Mouse (Mus musculus) MEL (cell line): ENCODE measurements at regions not wholly inside any gene's neighbourhood (a gene's known extent, or its start where the extent isn't known, plus 50 kb on each side); places are given as distances from the start of the nearest gene placed in this dataset.

Experiments
- DNase-seq: peaks from one replicate; pipeline ENCODE4 v3.0.0; 2011; ENCODE audit warnings: low read depth, low spot score
- H3K27ac ChIP-seq: 2 replicates; pipeline ENCODE4 v1.5.1; 2012; ENCODE audit warnings: low read depth, mild to moderate bottlenecking, control low read depth, low read length, moderate library complexity; ENCODE audit not compliant: control insufficient read depth
- H3K27me3 ChIP-seq, 2 experiments: fragments of 150-350 bp in 1 of 2; sonication (generic) in 1 of 2; 2 replicates each; pipeline ENCODE4 v1.6.1; 2012; ENCODE audit warnings: low read length in 2 of 2, mild to moderate bottlenecking in 2 of 2, improper control_type of control experiment in 1 of 2, moderate library complexity in 1 of 2; ENCODE audit not compliant: insufficient read depth in 2 of 2, control insufficient read depth in 1 of 2
- H3K36me3 ChIP-seq, 2 experiments: 2 replicates each; pipeline ENCODE4 v1.6.1; 2012 to 2014; ENCODE audit warnings: low read length in 2 of 2, improper control_type of control experiment in 1 of 2, inconsistent platforms in 1 of 2, mild to moderate bottlenecking in 1 of 2; ENCODE audit not compliant: insufficient read depth in 2 of 2, control insufficient read depth in 1 of 2
- H3K4me1 ChIP-seq, 2 experiments: fragments of 150-350 bp in 1 of 2; sonication (generic) in 1 of 2; 2 replicates each; pipeline ENCODE4 v1.6.1; 2012; ENCODE audit warnings: low read length in 2 of 2, improper control_type of control experiment in 1 of 2, mild to moderate bottlenecking in 1 of 2; ENCODE audit not compliant: insufficient read depth in 2 of 2, control insufficient read depth in 1 of 2
- H3K4me3 ChIP-seq, 2 experiments: fragments of 150-350 bp in 1 of 2; sonication (generic) in 1 of 2; 2 replicates each; pipeline ENCODE4 v1.5.1; 2012; ENCODE audit warnings: low read depth in 2 of 2, low read length in 2 of 2, mild to moderate bottlenecking in 2 of 2, moderate library complexity in 2 of 2, control low read depth in 1 of 2, improper control_type of control experiment in 1 of 2; ENCODE audit not compliant: control insufficient read depth in 1 of 2, insufficient read depth in 1 of 2
- H3K79me2 ChIP-seq: 2 replicates; pipeline ENCODE4 v1.6.1; 2012; ENCODE audit warnings: mild to moderate bottlenecking, low read length, moderate library complexity; ENCODE audit not compliant: control insufficient read depth, poor library complexity, insufficient read depth
- H3K9ac ChIP-seq: 2 replicates; pipeline ENCODE4 v1.6.1; 2012; ENCODE audit warnings: low read depth, mild to moderate bottlenecking, control low read depth, low read length, moderate library complexity; ENCODE audit not compliant: control insufficient read depth, poor library complexity, severe bottlenecking
- H3K9me3 ChIP-seq: fragments of 150-350 bp; sonication (generic); replicated peaks from 2 replicates; pipeline ENCODE4 v1.6.1; 2012; ENCODE audit warnings: mild to moderate bottlenecking, low read length, improper control_type of control experiment, moderate library complexity; ENCODE audit not compliant: insufficient read depth
- CHD1 ChIP-seq: IDR thresholded peaks from 2 replicates; pipeline ENCODE4 v1.6.1; 2012; ENCODE audit warnings: low read depth, mild to moderate bottlenecking, inconsistent platforms, low read length, improper control_type of control experiment
- CHD2 ChIP-seq: IDR thresholded peaks from 2 replicates; pipeline ENCODE4 v1.6.1; 2011; ENCODE audit warnings: low read length, improper control_type of control experiment
- CTCF ChIP-seq, 3 experiments: IDR thresholded peaks in 2 of 3; conservative IDR thresholded peaks in 1 of 3; 2 replicates each; pipeline ENCODE4 v1.5.1; 2011 to 2012; ENCODE audit warnings: low read length in 3 of 3, low read depth in 2 of 3, mild to moderate bottlenecking in 2 of 3, improper control_type of control experiment in 1 of 3, inconsistent platforms in 1 of 3, mixed read lengths in 1 of 3, moderate library complexity in 1 of 3; ENCODE audit not compliant: control insufficient read depth in 1 of 3, insufficient read depth in 1 of 3, poor library complexity in 1 of 3, severe bottlenecking in 1 of 3
- ELF1 ChIP-seq: IDR thresholded peaks from 2 replicates; pipeline ENCODE4 v1.6.1; 2014; ENCODE audit warnings: low read depth, mild to moderate bottlenecking, inconsistent platforms, low read length, improper control_type of control experiment, moderate library complexity
- ETS1 ChIP-seq: IDR thresholded peaks from 2 replicates; pipeline ENCODE4 v1.6.1; 2012; ENCODE audit warnings: low read depth, mild to moderate bottlenecking, inconsistent platforms, low read length, improper control_type of control experiment, moderate library complexity
- KAT2A ChIP-seq: conservative IDR thresholded peaks from 2 replicates; pipeline ENCODE4 v1.6.1; 2012; ENCODE audit warnings: low read depth, low read length, improper control_type of control experiment, inconsistent platforms
- MAZ ChIP-seq: IDR thresholded peaks from 2 replicates; pipeline ENCODE4 v1.6.1; 2012; ENCODE audit warnings: low read depth, mild to moderate bottlenecking, inconsistent platforms, low read length, improper control_type of control experiment
- MYB ChIP-seq: IDR thresholded peaks from 2 replicates; pipeline ENCODE4 v1.6.1; 2011; ENCODE audit warnings: mild to moderate bottlenecking, low read depth, low read length, improper control_type of control experiment
- NRF1 ChIP-seq: IDR thresholded peaks from 2 replicates; pipeline ENCODE4 v1.6.1; 2014; ENCODE audit warnings: low read depth, mild to moderate bottlenecking, inconsistent platforms, low read length, improper control_type of control experiment, moderate library complexity; ENCODE audit not compliant: poor library complexity, insufficient read depth, severe bottlenecking
- RAD21 ChIP-seq: IDR thresholded peaks from 2 replicates; pipeline ENCODE4 v1.6.1; 2011; ENCODE audit warnings: mild to moderate bottlenecking, low read depth, low read length, improper control_type of control experiment
- RCOR1 ChIP-seq: IDR thresholded peaks from 2 replicates; pipeline ENCODE4 v1.6.1; 2012; ENCODE audit warnings: low read depth, mild to moderate bottlenecking, inconsistent platforms, low read length, improper control_type of control experiment
- SMC3 ChIP-seq: IDR thresholded peaks from 2 replicates; pipeline ENCODE4 v1.6.1; 2011; ENCODE audit warnings: low read depth, low read length, improper control_type of control experiment
- TBP ChIP-seq: IDR thresholded peaks from 2 replicates; pipeline ENCODE4 v1.8.0; 2011; ENCODE audit warnings: low read depth, low read length, improper control_type of control experiment
- USF1 ChIP-seq: IDR thresholded peaks from 2 replicates; pipeline ENCODE4 v1.6.1; 2014; ENCODE audit warnings: low read depth, mild to moderate bottlenecking, inconsistent platforms, low read length, improper control_type of control experiment, moderate library complexity
- USF2 ChIP-seq, 2 experiments: IDR thresholded peaks; 2 replicates each; pipeline ENCODE4 v1.6.1; 2011 to 2012; ENCODE audit warnings: improper control_type of control experiment in 2 of 2, low read length in 2 of 2, borderline replicate concordance in 1 of 2, inconsistent platforms in 1 of 2, low read depth in 1 of 2, mild to moderate bottlenecking in 1 of 2; ENCODE audit not compliant: insufficient read depth in 1 of 2
- ZKSCAN1 ChIP-seq: IDR thresholded peaks from 2 replicates; pipeline ENCODE4 v1.6.1; 2012; ENCODE audit warnings: low read depth, mild to moderate bottlenecking, inconsistent platforms, low read length, improper control_type of control experiment, moderate library complexity
- ZMIZ1 ChIP-seq: IDR thresholded peaks from 2 replicates; pipeline ENCODE4 v1.6.1; 2012; ENCODE audit warnings: low read depth, mild to moderate bottlenecking, inconsistent platforms, low read length, improper control_type of control experiment, moderate library complexity

GRCm38 (mm10) chr8:49136503-49137044 is 292.8 kb upstream of the Tenm3 start:
- DNase-seq: no peak
- TF ChIP-seq KAT2A (no peak), SMC3 (no peak), ZKSCAN1 (no peak), CHD1 (no peak), ZMIZ1 (no peak), MAZ (no peak), RAD21 (no peak), TBP (no peak), RCOR1 (no peak), CHD2 (no peak)
- Histone ChIP-seq H3K27ac (no peak overlapping the region), H3K36me3 (no peaks in the 10 kb centered on the region), H3K27me3 (no peaks in the 10 kb centered on the region), H3K9ac (no peak overlapping the region), H3K4me1 (no peaks in the 10 kb centered on the region), H3K4me3 (no peak overlapping the region), H3K79me2 (no peaks in the 10 kb centered on the region), H3K9me3 (no peaks in the 10 kb centered on the region)

- Histone ChIP-seq H3K27me3 (no peaks in the 10 kb centered on the region), H3K9me3 (no peaks in the 10 kb centered on the region), H3K27ac (no peak overlapping the region), H3K4me3 (no peak overlapping the region), H3K79me2 (no peaks in the 10 kb centered on the region), H3K9ac (no peak overlapping the region), H3K36me3 (no peaks in the 10 kb centered on the region), H3K4me1 (no peaks in the 10 kb centered on the region)
- DNase-seq: no peak
- no peak for TF ChIP-seq ETS1
These were observed 265.3 kb upstream of the Tenm3 start for GRCm38 (mm10) chr8:49109095-49109494.

DNA sequence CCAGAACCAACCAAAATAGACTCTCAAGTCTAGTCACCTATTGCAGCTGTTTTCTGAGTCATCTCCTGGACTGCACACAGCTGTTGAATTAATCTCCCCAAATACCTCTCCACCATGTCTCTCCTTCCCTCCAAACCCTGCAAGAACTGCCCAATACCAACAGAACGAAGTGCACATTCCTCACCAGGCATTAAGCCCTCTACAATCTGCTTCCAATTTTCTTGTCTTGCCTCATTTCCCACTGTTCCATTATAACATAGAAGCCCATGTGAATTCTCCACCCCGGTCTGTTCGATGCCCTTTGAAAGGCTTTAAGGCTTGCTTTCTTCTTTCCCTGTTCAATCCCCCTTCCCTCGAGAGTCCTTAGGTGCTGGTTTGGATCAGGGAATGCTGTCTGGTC is 264.9 kb upstream of the Tenm3 start:
- TF ChIP-seq NRF1: no peak
- no peak for TF ChIP-seq MYB
- TF ChIP-seq ETS1: no peak
- no peak for TF ChIP-seq ELF1
- no peak for TF ChIP-seq USF2 (IDR thresholded peaks at IDR 0.05; ENCODE audit: borderline replicate concordance in 1 of 2, insufficient read depth in 1 of 2, low read depth in 1 of 2, low read length in 2 of 2)
- TF ChIP-seq ZMIZ1: no peak
- no peak for TF ChIP-seq SMC3
- TF ChIP-seq CTCF (IDR thresholded peaks at IDR 0.05 in 2 of 3, conservative IDR thresholded peaks at IDR 0.05 in 1 of 3; ENCODE audit: control insufficient read depth in 1 of 3, insufficient read depth in 1 of 3, low read depth in 2 of 3, low read length in 3 of 3, poor library complexity in 1 of 3, severe bottlenecking in 1 of 3): no peak
- no peak for TF ChIP-seq USF1
- TF ChIP-seq RAD21: no peak
- H3K36me3 ChIP-seq: no peaks in the 10 kb centered on the region
- H3K27me3 ChIP-seq: no peaks in the 10 kb centered on the region
- H3K4me3 ChIP-seq: no peak overlapping the region
- H3K9me3 ChIP-seq: no peaks in the 10 kb centered on the region
- H3K4me1 ChIP-seq: no peaks in the 10 kb centered on the region
- no peaks in the 10 kb centered on the region for H3K79me2 ChIP-seq
- H3K9ac ChIP-seq: no peak overlapping the region
- H3K27ac ChIP-seq: no peak overlapping the region
- no peak for DNase-seq
